Mouse (Mus musculus): ENCODE data around the gene Afmid. TPM values are rescaled to one million over a fixed set of nuclear protein-coding genes. Genes with fewer than 3 reads are reported as not detected.
"Not testable (repeated sequence)": the region's sequence is repeated elsewhere in the genome, so short reads cannot be mapped to it uniquely, and the experiment has no call there.

The Afmid gene
- polyA plus RNA-seq, 1 experiment from 2014 or later = 6.2 TPM

DNA sequence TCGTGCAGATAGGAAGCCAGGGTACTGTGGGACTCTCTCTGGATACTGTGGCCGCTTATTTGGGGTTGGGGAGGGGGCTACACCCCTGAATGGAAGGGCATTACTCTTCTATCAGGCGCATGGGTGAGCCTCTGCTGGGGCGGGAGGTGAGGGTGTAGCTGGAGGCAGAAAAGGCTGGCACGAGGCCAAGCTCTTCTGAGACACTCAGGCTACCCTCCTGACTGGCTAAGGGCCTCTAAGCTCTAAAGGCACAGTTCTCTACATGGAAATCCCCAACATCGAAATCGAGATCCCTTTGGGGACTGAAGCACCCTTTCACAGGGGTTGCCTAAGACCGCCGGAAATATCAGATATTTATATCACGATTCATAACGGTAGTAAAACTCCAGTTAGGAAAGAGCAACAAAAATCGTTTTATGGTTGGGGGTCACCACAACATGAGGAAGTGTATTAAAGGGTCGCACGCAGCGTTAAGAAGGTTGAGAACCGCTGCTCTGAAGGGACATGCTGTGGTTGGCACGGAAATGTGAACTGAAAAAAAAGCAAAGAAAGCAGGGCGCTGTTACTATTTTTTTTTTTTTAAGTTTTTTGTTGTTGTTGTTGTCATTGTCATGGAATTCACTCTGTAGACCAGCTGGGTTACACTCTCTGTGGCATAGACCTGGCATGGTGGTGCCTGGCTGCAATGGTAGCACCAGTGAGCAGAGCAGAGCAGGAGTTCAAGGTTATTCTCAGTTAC is 2.6 kb downstream of the Afmid start:
- Histone ChIP-seq H3K9me3 (no peaks in the 10 kb centered on the region), H3K27me3 (no peaks in the 10 kb centered on the region), H3K4me2 (replicated peaks) (no peak overlapping the region), H3K9ac (no peak overlapping the region), H3K36me3 (peaks cover 3% of the 10 kb centered on the region; the same call in 1 of the 2 replicates), H3K27ac (peak overlapping the region; percentile 44; the same call in 1 of the 2 replicates), H3K4me3 (no peak overlapping the region), H3K4me1 (peaks cover 74% of the 10 kb centered on the region)
- WGBS = 68% methylated on average over 18 of the region's 18 CpGs
- ATAC-seq (ENCODE audit: low FRiP score, low read depth) = no peak

DNA sequence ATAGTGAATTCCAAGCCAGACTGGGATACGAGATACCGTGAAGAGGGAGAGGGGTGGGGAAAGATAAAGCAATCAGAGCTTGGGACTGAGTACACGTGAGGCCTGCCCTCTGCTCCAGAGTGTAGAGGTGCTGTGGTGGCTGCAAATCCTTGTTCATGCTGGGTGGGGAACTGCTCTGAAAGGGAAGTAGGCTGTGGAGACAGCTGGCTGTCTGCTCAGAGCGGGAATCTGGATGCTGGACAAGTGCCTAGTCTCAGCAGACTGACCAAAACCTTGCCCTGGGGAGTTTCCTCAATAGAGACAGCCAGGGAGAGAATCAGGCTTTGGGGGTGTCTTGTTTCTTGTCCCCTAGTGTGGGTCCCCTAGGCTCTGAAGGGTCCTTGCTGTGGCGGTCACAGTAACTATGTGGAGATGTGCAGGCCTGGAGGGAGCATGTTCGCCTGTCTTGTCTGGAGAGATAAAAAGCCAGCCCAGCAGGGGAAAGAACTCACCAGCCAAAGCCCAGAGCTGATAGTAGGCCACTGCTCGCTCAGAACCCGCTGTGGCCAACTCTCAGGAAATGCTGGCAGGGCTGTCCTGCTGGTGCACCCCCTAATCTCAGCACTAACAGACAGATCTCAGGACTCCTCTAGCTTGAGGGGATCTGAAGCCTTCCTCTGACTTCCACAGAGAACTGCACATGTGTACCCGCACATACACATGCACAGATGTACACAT is 3.3 kb downstream of the Afmid start:
- peak overlapping the region; percentile 44; the same call in 1 of the 2 replicates for H3K27ac ChIP-seq
- H3K4me3 ChIP-seq = no peak overlapping the region
- H3K9ac ChIP-seq = peak overlapping the region; percentile 1; the same call in 1 of the 2 replicates
- ATAC-seq (ENCODE audit: low FRiP score, low read depth) = no peak
- no peaks in the 10 kb centered on the region for H3K36me3 ChIP-seq
- 67% methylated on average over 9 of the region's 9 CpGs for WGBS
- H3K4me2 ChIP-seq (replicated peaks) = no peak overlapping the region
- no peaks in the 10 kb centered on the region for H3K9me3 ChIP-seq
- H3K27me3 ChIP-seq = no peaks in the 10 kb centered on the region
- H3K4me1 ChIP-seq = peaks cover 66% of the 10 kb centered on the region

DNA sequence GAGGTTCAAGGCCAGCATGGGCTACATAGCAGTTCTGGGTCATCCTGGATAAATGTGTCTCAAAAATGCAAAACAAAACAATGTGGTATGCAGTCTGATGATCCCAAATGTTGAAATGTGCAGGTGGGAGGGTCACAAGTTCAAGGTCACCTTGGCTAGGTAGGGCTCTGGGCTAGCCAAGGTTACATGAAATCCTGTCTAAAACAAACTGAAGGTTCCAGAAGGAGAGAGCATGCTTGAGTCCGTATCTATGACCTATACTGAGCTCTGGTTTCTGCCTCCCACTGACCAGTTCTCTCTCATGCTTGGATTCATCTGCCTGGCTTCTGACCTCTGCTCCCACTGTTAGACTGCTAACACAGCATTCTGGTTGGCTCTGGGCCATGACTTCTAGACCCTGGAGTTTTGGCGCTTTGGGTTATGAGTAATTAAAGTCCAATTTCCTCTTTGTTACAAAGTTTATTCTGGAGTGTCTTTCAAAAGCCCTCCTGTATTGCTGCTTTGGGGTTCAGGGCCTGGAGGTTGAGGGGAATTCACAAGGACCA is 4.0 kb downstream of the Afmid start:
- H3K27me3 ChIP-seq = no peaks in the 10 kb centered on the region
- no peak overlapping the region for H3K4me3 ChIP-seq
- peaks cover 61% of the 10 kb centered on the region for H3K4me1 ChIP-seq
- no peak for ATAC-seq (ENCODE audit: low FRiP score, low read depth)
- 70% methylated on average over 2 of the region's 2 CpGs for WGBS
- no peaks in the 10 kb centered on the region for H3K36me3 ChIP-seq
- H3K4me2 ChIP-seq (replicated peaks) = no peak overlapping the region
- no peaks in the 10 kb centered on the region for H3K9me3 ChIP-seq
- 0 out of 2 replicates have a peak overlapping the region, but pooled peaks have one; percentile 22 for H3K27ac ChIP-seq
- H3K9ac ChIP-seq = 0 out of 2 replicates have a peak overlapping the region, but pooled peaks have one; percentile 13

DNA sequence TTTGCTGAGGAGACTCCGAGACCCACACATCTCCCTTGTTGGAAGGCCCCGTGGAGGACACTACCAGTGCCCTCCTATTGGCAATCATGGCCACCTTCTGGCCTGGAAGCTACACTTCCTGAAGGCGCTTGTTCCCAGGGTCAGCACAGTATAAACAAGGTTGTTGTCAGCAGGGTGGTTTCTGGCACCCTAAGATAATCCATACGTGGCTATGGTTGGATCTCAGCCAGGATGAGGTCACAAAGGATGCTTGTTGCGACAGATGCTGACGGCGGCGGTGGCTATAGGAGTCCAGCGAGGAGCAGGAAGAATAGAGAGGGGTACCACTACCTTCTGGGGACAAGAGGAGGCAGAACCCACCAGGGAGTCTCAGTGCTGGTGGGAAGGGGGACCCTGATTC is 4.7 kb downstream of the Afmid start:
- H3K9ac ChIP-seq = peak overlapping the region; percentile 13; the same call in 1 of the 2 replicates
- peaks cover 54% of the 10 kb centered on the region for H3K4me1 ChIP-seq
- no peak for ATAC-seq (ENCODE audit: low FRiP score, low read depth)
- H3K4me2 ChIP-seq (replicated peaks) = no peak overlapping the region
- no peak overlapping the region for H3K4me3 ChIP-seq
- no peaks in the 10 kb centered on the region for H3K36me3 ChIP-seq
- no peaks in the 10 kb centered on the region for H3K27me3 ChIP-seq
- no peaks in the 10 kb centered on the region for H3K9me3 ChIP-seq
- 73% methylated on average over 9 of the region's 9 CpGs for WGBS
- peak overlapping the region; percentile 22; the same call in 1 of the 2 replicates for H3K27ac ChIP-seq

DNA sequence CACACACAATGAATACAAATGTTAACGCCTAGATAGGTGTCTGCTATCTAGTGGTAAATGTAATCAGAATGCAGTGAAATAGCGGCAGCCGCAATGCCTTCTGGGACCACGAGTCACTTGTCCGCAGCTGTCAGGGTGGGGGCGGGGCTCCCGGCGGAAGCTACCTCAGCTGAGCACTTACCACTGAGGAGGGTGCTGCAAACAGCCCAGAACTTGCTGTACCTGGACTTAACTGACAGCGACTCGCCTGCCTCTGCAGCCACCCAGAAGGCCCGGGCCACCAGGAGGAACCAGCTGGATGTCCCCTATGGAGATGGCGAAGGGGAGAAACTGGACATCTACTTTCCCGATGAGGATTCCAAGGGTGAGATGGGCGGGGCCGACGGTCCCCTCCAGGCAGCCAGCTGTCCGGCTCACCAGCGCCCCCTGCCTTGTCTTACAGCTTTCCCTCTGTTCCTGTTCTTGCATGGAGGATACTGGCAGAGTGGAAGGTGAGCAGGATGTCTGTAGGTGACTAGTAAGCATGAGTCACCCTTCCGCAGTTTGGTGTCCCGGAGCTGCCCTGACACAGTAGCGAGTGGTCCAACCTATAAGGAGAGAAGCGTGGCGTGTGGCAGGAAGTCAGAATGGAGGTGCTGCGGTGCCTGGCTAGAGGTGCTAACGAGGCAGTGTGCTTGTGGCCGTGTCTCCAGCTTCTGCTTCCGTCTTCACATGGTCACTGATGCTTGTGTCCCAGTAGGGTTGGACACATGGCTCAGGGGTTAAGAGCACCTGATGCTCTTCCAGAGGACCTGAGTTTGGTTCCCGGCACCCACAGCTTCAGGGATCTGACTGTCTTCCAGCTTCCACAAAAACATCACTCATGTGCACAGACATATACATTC is 6.6 kb downstream of the Afmid start:
- Histone ChIP-seq H3K4me2 (replicated peaks) (peak overlapping the region; percentile 58), H3K9ac (no peak overlapping the region), H3K4me3 (peak overlapping the region; percentile 29), H3K27me3 (no peaks in the 10 kb centered on the region), H3K9me3 (no peaks in the 10 kb centered on the region), H3K36me3 (no peaks in the 10 kb centered on the region), H3K4me1 (peaks cover 43% of the 10 kb centered on the region), H3K27ac (no peak overlapping the region)
- peak; percentile 16; the same call in 1 of the 2 replicates for ATAC-seq (ENCODE audit: low FRiP score, low read depth)
- 21% methylated on average over 28 of the region's 28 CpGs for WGBS

DNA sequence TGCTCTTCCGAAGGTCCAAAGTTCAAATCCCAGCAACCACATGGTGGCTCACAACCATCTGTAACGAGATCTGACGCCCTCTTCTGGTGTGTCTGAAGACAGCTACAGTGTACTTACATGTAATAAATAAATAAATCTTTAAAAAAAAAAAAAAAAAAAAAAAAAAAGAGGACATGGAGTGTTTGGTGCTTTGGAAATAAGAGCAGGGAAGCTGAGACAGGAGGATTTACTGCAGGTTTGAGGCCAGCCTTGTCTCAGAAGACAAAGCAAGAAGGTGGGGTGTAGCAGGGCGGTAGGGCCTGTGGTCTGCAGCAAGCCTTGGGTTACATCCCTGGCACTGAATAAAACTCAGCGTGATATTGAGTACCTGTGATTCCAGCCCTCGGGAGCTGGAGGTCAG is 7.8 kb downstream of the Afmid start:
- peaks cover 33% of the 10 kb centered on the region for H3K4me1 ChIP-seq
- not testable (repeated sequence) for ATAC-seq (ENCODE audit: low FRiP score, low read depth); H3K9me3 ChIP-seq; H3K36me3 ChIP-seq; H3K9ac ChIP-seq; H3K4me3 ChIP-seq; H3K27me3 ChIP-seq; H3K27ac ChIP-seq; H3K4me2 ChIP-seq (replicated peaks)
- WGBS = 85% methylated on average over 5 of the region's 6 CpGs

DNA sequence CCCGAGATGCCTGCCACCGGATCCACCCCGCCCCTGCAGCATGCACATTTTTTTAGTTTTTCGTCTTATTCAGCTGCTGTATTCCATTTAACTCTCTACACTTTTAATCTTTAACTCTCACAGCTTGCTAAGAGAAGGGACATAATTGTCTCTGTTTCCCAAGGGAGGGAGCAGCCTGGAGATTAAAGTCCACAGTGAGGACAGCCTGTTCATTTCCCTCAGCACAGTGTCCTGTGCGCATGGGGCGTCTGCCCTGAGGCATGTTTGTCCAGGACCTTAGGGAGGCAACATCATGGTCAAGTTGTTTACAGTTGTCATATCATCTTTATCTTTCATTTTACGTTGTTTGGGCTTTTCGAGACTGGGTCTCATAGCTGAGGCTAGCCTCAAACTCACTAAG is 8.4 kb downstream of the Afmid start:
- no peak overlapping the region for H3K9ac ChIP-seq
- WGBS = 89% methylated on average over 8 of the region's 8 CpGs
- H3K4me3 ChIP-seq = no peak overlapping the region
- no peak for ATAC-seq (ENCODE audit: low FRiP score, low read depth)
- H3K4me2 ChIP-seq (replicated peaks) = no peak overlapping the region
- H3K27ac ChIP-seq = no peak overlapping the region
- no peaks in the 10 kb centered on the region for H3K27me3 ChIP-seq
- H3K36me3 ChIP-seq = no peaks in the 10 kb centered on the region
- peaks cover 29% of the 10 kb centered on the region for H3K4me1 ChIP-seq
- H3K9me3 ChIP-seq = no peaks in the 10 kb centered on the region

DNA sequence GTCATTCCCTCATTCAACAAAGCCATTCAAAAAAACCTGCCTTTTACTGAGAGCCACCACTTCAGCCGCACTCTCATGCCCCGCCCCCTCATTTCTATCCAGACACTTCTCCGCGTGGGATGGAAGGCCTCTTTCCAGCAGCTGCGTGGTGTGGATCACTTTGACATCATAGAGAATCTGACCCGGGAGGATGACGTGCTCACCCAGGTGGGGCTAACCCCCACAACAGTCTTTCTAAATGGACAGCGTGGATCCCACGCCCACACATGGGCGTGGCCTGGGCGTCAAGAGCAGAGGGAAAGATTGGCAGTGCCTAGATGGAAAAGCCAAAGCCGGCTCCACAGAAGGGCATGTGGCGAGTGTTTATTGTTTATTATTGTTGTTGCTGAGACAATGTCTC is 10.6 kb downstream of the Afmid start:
- Histone ChIP-seq H3K9ac (no peak overlapping the region), H3K36me3 (no peaks in the 10 kb centered on the region), H3K27me3 (no peaks in the 10 kb centered on the region), H3K27ac (no peak overlapping the region), H3K9me3 (no peaks in the 10 kb centered on the region), H3K4me1 (peaks cover 14% of the 10 kb centered on the region), H3K4me3 (peak overlapping the region; percentile 19; the same call in 1 of the 2 replicates), H3K4me2 (replicated peaks) (peak overlapping the region; percentile 54)
- 31% methylated on average over 13 of the region's 13 CpGs for WGBS
- ATAC-seq (ENCODE audit: low FRiP score, low read depth) = no peak

DNA sequence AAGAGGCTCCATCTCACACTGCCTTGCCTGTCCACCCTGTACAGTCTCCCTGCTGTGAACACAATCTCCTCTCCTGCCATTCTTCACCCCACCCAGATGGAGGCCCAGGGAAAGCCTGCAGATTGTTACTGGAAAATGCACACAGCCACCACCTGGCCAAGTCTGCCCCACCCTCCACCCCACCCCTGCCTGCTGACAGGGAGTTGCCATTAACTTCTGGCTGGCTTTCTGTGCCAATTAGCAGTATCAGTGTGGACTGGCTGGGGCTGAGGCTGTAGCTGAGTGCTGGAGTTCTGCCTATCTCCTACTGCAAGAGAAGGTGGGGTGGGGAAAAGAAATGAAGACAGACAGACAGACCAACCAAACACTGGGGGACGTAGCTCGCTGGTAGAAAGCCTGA is 12.8 kb downstream of the Afmid start:
- no peak for ATAC-seq (ENCODE audit: low FRiP score, low read depth)
- no peaks in the 10 kb centered on the region for H3K36me3 ChIP-seq
- H3K4me3 ChIP-seq = no peak overlapping the region
- no peaks in the 10 kb centered on the region for H3K9me3 ChIP-seq
- no peak overlapping the region for H3K4me2 ChIP-seq (replicated peaks)
- no peaks in the 10 kb centered on the region for H3K27me3 ChIP-seq
- peaks cover 8% of the 10 kb centered on the region; the same call in 1 of the 2 replicates for H3K4me1 ChIP-seq
- 47% methylated on average over 2 of the region's 2 CpGs for WGBS
- no peak overlapping the region for H3K9ac ChIP-seq
- no peak overlapping the region for H3K27ac ChIP-seq

DNA sequence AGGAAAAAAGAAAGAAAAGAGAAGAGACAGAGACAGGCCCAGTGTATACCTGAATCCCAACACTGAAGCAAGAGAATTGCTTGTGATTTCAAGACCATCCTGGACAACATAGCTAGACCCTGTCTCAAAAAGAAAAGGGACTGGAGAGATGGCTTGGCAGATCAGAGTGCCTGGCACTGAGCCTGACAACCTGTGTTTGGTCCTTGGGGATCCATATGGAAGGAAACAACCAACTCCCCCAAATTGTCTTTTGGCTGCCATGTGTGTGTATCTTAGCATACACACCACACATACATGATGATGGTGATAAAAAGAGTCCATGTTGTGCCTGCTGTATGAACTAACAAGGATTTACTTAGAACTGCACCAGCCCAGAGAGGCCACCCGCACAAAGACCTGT is 13.3 kb downstream of the Afmid start:
- Histone ChIP-seq H3K9ac (no peak overlapping the region), H3K36me3 (no peaks in the 10 kb centered on the region), H3K27ac (no peak overlapping the region), H3K4me2 (replicated peaks) (no peak overlapping the region), H3K9me3 (no peaks in the 10 kb centered on the region), H3K27me3 (no peaks in the 10 kb centered on the region), H3K4me1 (peaks cover 8% of the 10 kb centered on the region; the same call in 1 of the 2 replicates), H3K4me3 (no peak overlapping the region)
- WGBS = 96% methylated on average over 1 of the region's 1 CpGs
- ATAC-seq (ENCODE audit: low FRiP score, low read depth) = no peak

DNA sequence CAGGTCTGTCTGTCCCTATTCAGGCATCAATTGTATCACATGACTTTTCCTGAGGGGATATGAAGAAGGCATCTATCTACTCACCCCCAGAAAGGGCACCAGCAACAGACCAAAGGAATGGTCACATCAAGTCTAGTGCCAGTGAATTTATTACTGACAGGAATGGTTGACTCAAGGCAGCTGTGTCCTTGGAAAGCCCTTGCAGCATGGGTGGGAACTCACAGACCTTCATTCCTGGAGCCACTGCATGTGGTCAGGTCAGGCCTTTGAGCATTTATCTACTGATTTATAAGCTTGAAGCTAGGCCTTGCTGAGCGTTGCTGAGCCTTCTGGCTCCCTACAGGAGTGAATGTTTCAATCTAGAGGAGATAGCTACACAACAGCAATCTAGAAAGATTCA is 15.2 kb downstream of the Afmid start:
- H3K4me1 ChIP-seq = peaks cover 8% of the 10 kb centered on the region; the same call in 1 of the 2 replicates
- no peak overlapping the region for H3K27ac ChIP-seq
- H3K4me3 ChIP-seq = no peak overlapping the region
- no peak overlapping the region for H3K4me2 ChIP-seq (replicated peaks)
- no peaks in the 10 kb centered on the region for H3K36me3 ChIP-seq
- 27% methylated on average over 1 of the region's 1 CpGs for WGBS
- ATAC-seq (ENCODE audit: low FRiP score, low read depth) = no peak
- no peak overlapping the region for H3K9ac ChIP-seq
- H3K27me3 ChIP-seq = no peaks in the 10 kb centered on the region
- H3K9me3 ChIP-seq = no peaks in the 10 kb centered on the region
